Mouse (Mus musculus): ENCODE measurements at regions not wholly inside any gene's neighbourhood (a gene's known extent, or its start where the extent isn't known, plus 50 kb on each side); places are given as distances from the start of the nearest gene placed in this dataset.

- DNase-seq = no peak
- TF ChIP-seq POLR2A (IDR thresholded peaks at IDR 0.05; ENCODE audit: borderline replicate concordance, extremely low read depth, low read depth, low read length) = no peak
- TF ChIP-seq CTCF (IDR thresholded peaks at IDR 0.05; ENCODE audit: insufficient read depth, low read length) = no peak
- H3K4me1 ChIP-seq (ENCODE audit: control insufficient read depth, insufficient read depth, low read length) = no peaks in the 10 kb centered on the region
- H3K4me3 ChIP-seq (replicated peaks; ENCODE audit: extremely low read depth, low read depth, low read length) = no peak overlapping the region
- 92% methylated on average over 6 of the region's 6 CpGs for WGBS
Observed at GRCm38 (mm10) chr6:91631261-91631660, 52.6 kb upstream of the Slc6a6 start.

All from lung, adult 2 months (tissue).